Mouse (Mus musculus) heart, embryonic 10.5 days (tissue): ENCODE results near the gene Prtn3. TPM values are rescaled to one million over a fixed set of nuclear protein-coding genes. Genes with fewer than 3 reads are reported as not detected.
A peak's percentile ranks its signal among the peaks of the same experiment; 100 is the strongest.

ENCODE experiments used
- DNase-seq: peaks from one replicate; pipeline ENCODE4 v3.0.0-alpha.2; 2017; ENCODE audit warnings: low spot score
- H3K27ac ChIP-seq: fragments of 300-500 bp; sonication (generic); 2 replicates; pipeline ENCODE4 v1.5.1; 2016; ENCODE audit warnings: mild to moderate bottlenecking
- H3K27me3 ChIP-seq: fragments of 300-500 bp; sonication (generic); 2 replicates; pipeline ENCODE4 v1.6.1; 2016; ENCODE audit warnings: mild to moderate bottlenecking; ENCODE audit not compliant: poor library complexity, insufficient read depth, severe bottlenecking
- H3K36me3 ChIP-seq: fragments of 300-500 bp; sonication (generic); 2 replicates; pipeline ENCODE4 v1.6.1; 2016; ENCODE audit warnings: mild to moderate bottlenecking, moderate library complexity
- H3K4me1 ChIP-seq: fragments of 300-500 bp; sonication (generic); 2 replicates; pipeline ENCODE4 v1.6.1; 2016; ENCODE audit warnings: mild to moderate bottlenecking
- H3K4me3 ChIP-seq: fragments of 300-500 bp; sonication (generic); 2 replicates; pipeline ENCODE4 v1.5.1; 2016; ENCODE audit warnings: mild to moderate bottlenecking, moderate library complexity
- H3K9me3 ChIP-seq: fragments of 300-500 bp; sonication (generic); 2 replicates; pipeline ENCODE4 v1.6.1; 2016; ENCODE audit warnings: mild to moderate bottlenecking, moderate library complexity
- WGBS: fragments of 180-500 bp; shearing (Covaris S2); methylation state at CpG from one replicate; pipeline ENCODE4 v1.1.7; 2016; 5-methylcytosine and 5-hydroxymethylcytosine counted together
- polyA plus RNA-seq: library from polyadenylated mRNA; unstranded; fragments of >200 nt; fragmentation: Nextera tagmentation; extraction: Ambion mirVana; gene quantifications from 2 replicates; pipeline ENCODE4 v1.2.1, GENCODE M21; 2016

The Prtn3 gene
- polyA plus RNA-seq, 1 experiment from 2014 or later: 7.8 TPM

- DNase-seq: no peak
- WGBS: 88% methylated on average over 2 of the region's 2 CpGs
- H3K4me3 ChIP-seq: peak overlapping the region; percentile 98
- no peaks in the 10 kb centered on the region for H3K27me3 ChIP-seq
- H3K9me3 ChIP-seq: no peaks in the 10 kb centered on the region
- peaks cover 64% of the 10 kb centered on the region for H3K4me1 ChIP-seq
- H3K27ac ChIP-seq: peak overlapping the region; percentile 23
- peaks cover 73% of the 10 kb centered on the region for H3K36me3 ChIP-seq
Observed at GRCm38 (mm10) chr10:79857894-79858293, 16.4 kb upstream of the Prtn3 start.

GRCm38 (mm10) chr10:79858416-79859074 is 15.7 kb upstream of the Prtn3 start:
- H3K4me1 ChIP-seq: peaks cover 57% of the 10 kb centered on the region
- no peak for DNase-seq
- WGBS: 69% methylated on average over 17 of the region's 17 CpGs

GRCm38 (mm10) chr10:79859116-79859515 is 15.2 kb upstream of the Prtn3 start:
- 89% methylated on average over 11 of the region's 11 CpGs for WGBS
- no peak for DNase-seq
- Histone ChIP-seq H3K4me3 (no peak overlapping the region), H3K4me1 (peaks cover 53% of the 10 kb centered on the region), H3K36me3 (peaks cover 84% of the 10 kb centered on the region), H3K27ac (no peak overlapping the region), H3K9me3 (no peaks in the 10 kb centered on the region), H3K27me3 (no peaks in the 10 kb centered on the region)

More at GRCm38 (mm10) chr10:79858416-79859074, 15.7 kb upstream of the Prtn3 start:
- H3K9me3 ChIP-seq: no peaks in the 10 kb centered on the region
- peak overlapping the region; percentile 98 for H3K4me3 ChIP-seq
- peaks cover 80% of the 10 kb centered on the region for H3K36me3 ChIP-seq
- no peaks in the 10 kb centered on the region for H3K27me3 ChIP-seq
- no peak overlapping the region for H3K27ac ChIP-seq

DNA sequence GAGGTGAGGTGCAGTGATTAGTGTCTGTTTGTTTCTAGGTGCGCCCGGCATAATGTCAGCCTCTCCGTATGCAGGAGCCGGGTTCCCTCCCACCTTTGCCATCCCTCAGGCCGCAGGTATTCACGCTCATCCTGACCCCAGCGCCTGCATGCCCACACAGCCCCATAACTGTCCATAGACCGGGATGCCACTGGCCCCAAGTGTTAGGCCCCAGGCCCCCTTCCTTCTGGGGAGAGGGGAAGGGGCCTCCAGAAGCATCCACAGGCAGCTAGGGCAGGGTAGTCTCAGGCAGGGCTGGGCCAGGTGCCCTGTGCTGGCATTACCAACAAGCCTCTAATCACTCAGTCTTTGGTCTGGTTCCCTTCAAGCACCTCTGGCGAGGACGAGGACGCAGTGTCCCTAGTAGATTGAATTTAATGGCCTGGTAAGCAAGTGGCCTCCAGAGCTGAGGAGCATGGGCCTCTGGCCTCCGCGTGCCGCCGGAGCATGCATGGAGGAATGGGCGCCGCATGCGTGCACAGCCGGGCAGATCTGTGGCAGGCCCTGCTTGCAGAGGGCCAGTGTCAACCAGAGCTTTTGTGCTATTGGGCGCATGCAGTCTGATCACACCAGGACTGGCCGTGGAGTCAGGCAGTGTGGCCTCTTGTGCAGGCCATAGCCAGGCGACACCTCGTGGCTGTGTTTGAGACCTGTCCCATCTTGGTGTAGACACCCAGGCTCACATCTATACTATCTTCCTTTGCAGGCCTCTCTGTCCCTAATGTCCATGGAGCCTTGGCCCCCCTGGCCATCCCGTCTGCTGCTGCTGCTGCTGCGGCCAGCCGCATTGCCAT is 14.0 kb upstream of the Prtn3 start:
- Histone ChIP-seq H3K4me1 (peaks cover 60% of the 10 kb centered on the region), H3K4me3 (peak overlapping the region; percentile 10; the same call in 1 of the 2 replicates), H3K27ac (no peak overlapping the region), H3K9me3 (no peaks in the 10 kb centered on the region), H3K27me3 (no peaks in the 10 kb centered on the region), H3K36me3 (peaks cover 96% of the 10 kb centered on the region)
- WGBS: 92% methylated on average over 26 of the region's 26 CpGs
- no peak for DNase-seq

GRCm38 (mm10) chr10:79861230-79862048 is 12.8 kb upstream of the Prtn3 start:
- no peak overlapping the region; the same call in 1 of the 2 replicates for H3K27ac ChIP-seq
- H3K4me3 ChIP-seq: no peak overlapping the region
- peaks cover 60% of the 10 kb centered on the region for H3K4me1 ChIP-seq
- WGBS: 92% methylated on average over 25 of the region's 25 CpGs
- H3K36me3 ChIP-seq: peaks cover 99% of the 10 kb centered on the region
- H3K9me3 ChIP-seq: no peaks in the 10 kb centered on the region
- H3K27me3 ChIP-seq: no peaks in the 10 kb centered on the region
- DNase-seq: no peak

- Histone ChIP-seq H3K27ac (no peak overlapping the region), H3K4me1 (peaks cover 59% of the 10 kb centered on the region), H3K27me3 (no peaks in the 10 kb centered on the region), H3K9me3 (no peaks in the 10 kb centered on the region), H3K4me3 (no peak overlapping the region), H3K36me3 (peaks cover 98% of the 10 kb centered on the region)
- 93% methylated on average over 23 of the region's 23 CpGs for WGBS
- no peak for DNase-seq
Observed at GRCm38 (mm10) chr10:79862049-79862788, 12.1 kb upstream of the Prtn3 start.

- H3K27me3 ChIP-seq: no peaks in the 10 kb centered on the region
- H3K27ac ChIP-seq: no peak overlapping the region
- peaks cover 54% of the 10 kb centered on the region for H3K4me1 ChIP-seq
- 81% methylated on average over 10 of the region's 10 CpGs for WGBS
- no peak overlapping the region for H3K4me3 ChIP-seq
- H3K9me3 ChIP-seq: no peaks in the 10 kb centered on the region
- DNase-seq: no peak
- H3K36me3 ChIP-seq: peaks cover 93% of the 10 kb centered on the region
Observed at GRCm38 (mm10) chr10:79862925-79863324, 11.4 kb upstream of the Prtn3 start.

GRCm38 (mm10) chr10:79864351-79865188 is 9.7 kb upstream of the Prtn3 start:
- Histone ChIP-seq H3K36me3 (peaks cover 80% of the 10 kb centered on the region), H3K9me3 (no peaks in the 10 kb centered on the region), H3K27ac (0 out of 2 replicates have a peak overlapping the region, but pooled peaks have one; percentile 2), H3K4me1 (peaks cover 39% of the 10 kb centered on the region), H3K27me3 (no peaks in the 10 kb centered on the region), H3K4me3 (peak overlapping the region; percentile 15; the same call in 1 of the 2 replicates)
- DNase-seq: no peak
- 65% methylated on average over 10 of the region's 10 CpGs for WGBS

DNA sequence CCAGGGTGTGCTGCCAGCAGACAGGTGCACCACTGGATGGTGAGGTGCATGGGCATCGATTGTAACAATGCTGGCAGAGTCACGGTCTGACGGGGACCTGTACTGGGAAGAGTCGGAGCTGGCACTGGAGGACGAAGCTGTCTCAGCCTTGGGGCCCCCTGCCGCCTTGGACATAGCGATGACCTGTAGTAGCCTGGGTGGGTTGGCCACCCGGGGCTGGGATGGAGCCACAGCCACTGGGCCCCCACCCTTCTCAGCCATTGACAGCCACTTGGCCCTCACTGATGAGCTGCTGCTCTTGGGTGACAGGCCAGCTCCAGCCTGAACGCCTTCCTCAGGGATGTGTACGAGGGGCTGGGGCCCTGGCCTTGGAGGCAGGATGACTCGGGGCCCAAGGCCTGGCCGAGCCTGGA is 9.1 kb upstream of the Prtn3 start:
- Histone ChIP-seq H3K4me1 (peaks cover 34% of the 10 kb centered on the region), H3K27ac (0 out of 2 replicates have a peak overlapping the region, but pooled peaks have one; percentile 2), H3K36me3 (peaks cover 74% of the 10 kb centered on the region), H3K9me3 (no peaks in the 10 kb centered on the region), H3K4me3 (peak overlapping the region; percentile 15; the same call in 1 of the 2 replicates), H3K27me3 (no peaks in the 10 kb centered on the region)
- WGBS: 59% methylated on average over 12 of the region's 12 CpGs
- DNase-seq: no peak

DNA sequence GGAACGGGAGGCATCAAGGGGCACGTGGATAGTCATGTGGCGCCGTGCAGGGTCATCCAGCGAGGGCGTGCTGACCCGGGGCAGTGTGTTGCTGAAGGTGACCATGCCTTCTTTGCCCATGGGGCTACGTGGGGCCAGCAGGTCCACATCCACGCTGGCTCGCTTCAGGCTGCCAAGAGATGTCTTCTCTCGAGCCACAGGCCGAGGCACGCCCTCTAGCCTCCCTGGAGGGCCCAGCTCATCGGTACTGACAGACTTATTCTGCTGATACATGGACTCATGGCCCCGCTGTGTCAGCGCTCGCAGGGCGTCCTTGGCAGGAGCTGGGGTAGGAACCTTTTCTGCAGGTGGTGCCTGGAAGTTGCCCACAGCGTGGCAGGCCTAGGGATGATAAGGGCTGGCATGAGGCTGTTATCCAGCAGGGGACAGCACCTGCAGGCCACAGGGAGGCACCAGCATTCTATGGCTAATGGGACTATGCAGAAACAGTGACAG is 8.4 kb upstream of the Prtn3 start:
- Histone ChIP-seq H3K27me3 (no peaks in the 10 kb centered on the region), H3K4me3 (no peak overlapping the region; the same call in 1 of the 2 replicates), H3K36me3 (peaks cover 67% of the 10 kb centered on the region), H3K4me1 (peaks cover 28% of the 10 kb centered on the region), H3K27ac (no peak overlapping the region), H3K9me3 (no peaks in the 10 kb centered on the region)
- no peak for DNase-seq
- WGBS: 70% methylated on average over 19 of the region's 19 CpGs

GRCm38 (mm10) chr10:79866601-79867000 is 7.7 kb upstream of the Prtn3 start:
- peaks cover 66% of the 10 kb centered on the region for H3K36me3 ChIP-seq
- no peak overlapping the region for H3K4me3 ChIP-seq
- H3K9me3 ChIP-seq: no peaks in the 10 kb centered on the region
- H3K27me3 ChIP-seq: no peaks in the 10 kb centered on the region
- no peak for DNase-seq
- WGBS: 75% methylated on average over 11 of the region's 11 CpGs
- peaks cover 24% of the 10 kb centered on the region for H3K4me1 ChIP-seq
- no peak overlapping the region for H3K27ac ChIP-seq
